Mouse (Mus musculus): ENCODE measurements around the gene Smyd1. TPM values are rescaled to one million over a fixed set of nuclear protein-coding genes. Genes with fewer than 3 reads are reported as not detected.
"Not testable (repeated sequence)": the region's sequence is repeated elsewhere in the genome, so short reads cannot be mapped to it uniquely, and the experiment has no call there.

Smyd1 gene
- total and polyA plus RNA-seq, 2 experiments from 2014 or later, result 0.57 to 1.5 TPM

DNA sequence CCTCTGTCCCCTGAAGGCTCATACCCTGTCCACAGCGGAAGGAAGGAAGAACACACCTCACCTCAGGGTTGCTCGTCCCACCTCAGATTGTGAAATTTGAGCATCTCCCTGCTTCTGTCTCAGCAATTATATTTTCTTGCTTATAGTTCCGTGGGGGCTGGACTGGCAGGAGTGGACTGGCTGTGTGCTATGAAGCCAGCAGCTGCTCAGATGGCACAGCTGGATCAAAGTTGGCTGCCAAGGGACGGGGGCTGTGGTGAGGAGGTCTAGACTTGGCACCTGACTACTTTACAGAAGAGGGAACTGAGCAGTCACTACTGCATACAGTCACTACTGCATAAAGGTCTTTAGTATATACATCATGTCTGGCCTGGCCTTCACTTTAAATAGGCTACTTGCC is 17.3 kb upstream of the Smyd1 start:
- Histone ChIP-seq H3K27me3 (ENCODE audit: insufficient read depth, low read length) (no peaks in the 10 kb centered on the region), H3K4me1 (ENCODE audit: insufficient read depth) (no peaks in the 10 kb centered on the region), H3K9ac (no peak overlapping the region), H3K4me3 (ENCODE audit: low read depth, low read length) (no peak overlapping the region), H3K27ac (ENCODE audit: low read depth, low read length) (no peak overlapping the region), H3K9me3 (ENCODE audit: low read length) (no peaks in the 10 kb centered on the region), H3K4me2 (ENCODE audit: low read depth) (no peak overlapping the region), H3K36me3 (ENCODE audit: insufficient read depth) (no peaks in the 10 kb centered on the region)
- WGBS, result 86% methylated on average over 4 of the region's 4 CpGs
- DNase-seq (no peak), ATAC-seq (no peak)
- TF ChIP-seq CTCF (IDR thresholded peaks at IDR 0.05; ENCODE audit: low read depth), result no peak

GRCm38 (mm10) chr6:71338941-71339340 is 16.9 kb upstream of the Smyd1 start:
- DNase-seq (no peak), ATAC-seq (no peak)
- Histone ChIP-seq H3K9me3 (ENCODE audit: low read length) (no peaks in the 10 kb centered on the region), H3K4me2 (ENCODE audit: low read depth) (no peak overlapping the region), H3K4me3 (ENCODE audit: low read depth, low read length) (no peak overlapping the region), H3K9ac (no peak overlapping the region), H3K36me3 (ENCODE audit: insufficient read depth) (no peaks in the 10 kb centered on the region), H3K27me3 (ENCODE audit: insufficient read depth, low read length) (no peaks in the 10 kb centered on the region), H3K27ac (ENCODE audit: low read depth, low read length) (no peak overlapping the region), H3K4me1 (ENCODE audit: insufficient read depth) (no peaks in the 10 kb centered on the region)
- no peak for TF ChIP-seq CTCF (IDR thresholded peaks at IDR 0.05; ENCODE audit: low read depth)
- WGBS, result 93% methylated on average over 3 of the region's 3 CpGs

- no peak for TF ChIP-seq CTCF (IDR thresholded peaks at IDR 0.05; ENCODE audit: low read depth)
- 96% methylated on average over 8 of the region's 8 CpGs for WGBS
- ATAC-seq, result no peak
Observed at GRCm38 (mm10) chr6:71337666-71338065, 15.6 kb upstream of the Smyd1 start.

GRCm38 (mm10) chr6:71333578-71334273 is 11.7 kb upstream of the Smyd1 start:
- DNase-seq (no peak), ATAC-seq (no peak)
- Histone ChIP-seq H3K27ac (ENCODE audit: low read depth, low read length) (no peak overlapping the region), H3K9ac (no peak overlapping the region), H3K27me3 (ENCODE audit: insufficient read depth, low read length) (no peaks in the 10 kb centered on the region), H3K9me3 (ENCODE audit: low read length) (no peaks in the 10 kb centered on the region), H3K4me2 (ENCODE audit: low read depth) (no peak overlapping the region), H3K4me1 (ENCODE audit: insufficient read depth) (no peaks in the 10 kb centered on the region), H3K4me3 (ENCODE audit: low read depth, low read length) (no peak overlapping the region), H3K36me3 (ENCODE audit: insufficient read depth) (no peaks in the 10 kb centered on the region)
- 92% methylated on average over 11 of the region's 11 CpGs for WGBS
- no peak for TF ChIP-seq CTCF (IDR thresholded peaks at IDR 0.05; ENCODE audit: low read depth)

More at GRCm38 (mm10) chr6:71337666-71338065, 15.6 kb upstream of the Smyd1 start:
- no peak overlapping the region for H3K4me3 ChIP-seq (ENCODE audit: low read depth, low read length)
- DNase-seq, result no peak
- no peak overlapping the region for H3K9ac ChIP-seq
- no peaks in the 10 kb centered on the region for H3K36me3 ChIP-seq (ENCODE audit: insufficient read depth)
- no peak overlapping the region for H3K27ac ChIP-seq (ENCODE audit: low read depth, low read length)
- H3K9me3 ChIP-seq (ENCODE audit: low read length), result no peaks in the 10 kb centered on the region
- H3K4me1 ChIP-seq (ENCODE audit: insufficient read depth), result no peaks in the 10 kb centered on the region
- H3K4me2 ChIP-seq (ENCODE audit: low read depth), result no peak overlapping the region
- no peaks in the 10 kb centered on the region for H3K27me3 ChIP-seq (ENCODE audit: insufficient read depth, low read length)

DNA sequence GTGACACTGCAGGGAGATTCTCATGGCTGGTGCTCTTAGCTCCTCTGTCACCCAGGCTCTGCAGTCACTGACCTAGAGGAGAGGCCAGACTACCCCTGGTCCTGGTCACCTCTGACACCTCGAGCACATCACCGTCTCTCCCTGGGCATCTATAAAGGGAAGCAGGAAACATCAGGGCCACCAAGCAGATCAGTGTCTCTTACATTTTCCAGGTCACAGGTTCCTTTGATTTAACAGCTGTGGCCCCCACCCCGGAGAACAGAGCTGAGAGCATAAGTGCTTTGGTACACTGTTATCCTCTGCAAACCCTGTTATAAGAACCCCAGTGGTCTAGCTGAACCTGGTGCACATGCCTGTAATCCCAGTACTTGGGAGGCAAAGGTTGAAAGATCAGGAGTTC is 11.0 kb upstream of the Smyd1 start:
- DNase-seq, result no peak
- Histone ChIP-seq H3K4me2 (ENCODE audit: low read depth) (no peak overlapping the region), H3K4me1 (ENCODE audit: insufficient read depth) (no peaks in the 10 kb centered on the region), H3K27me3 (ENCODE audit: insufficient read depth, low read length) (no peaks in the 10 kb centered on the region), H3K27ac (ENCODE audit: low read depth, low read length) (no peak overlapping the region), H3K36me3 (ENCODE audit: insufficient read depth) (no peaks in the 10 kb centered on the region), H3K9ac (no peak overlapping the region), H3K9me3 (ENCODE audit: low read length) (no peaks in the 10 kb centered on the region), H3K4me3 (ENCODE audit: low read depth, low read length) (no peak overlapping the region)
- no peak for TF ChIP-seq CTCF (IDR thresholded peaks at IDR 0.05; ENCODE audit: low read depth)
- WGBS, result 81% methylated on average over 3 of the region's 3 CpGs
- no peak for ATAC-seq

DNA sequence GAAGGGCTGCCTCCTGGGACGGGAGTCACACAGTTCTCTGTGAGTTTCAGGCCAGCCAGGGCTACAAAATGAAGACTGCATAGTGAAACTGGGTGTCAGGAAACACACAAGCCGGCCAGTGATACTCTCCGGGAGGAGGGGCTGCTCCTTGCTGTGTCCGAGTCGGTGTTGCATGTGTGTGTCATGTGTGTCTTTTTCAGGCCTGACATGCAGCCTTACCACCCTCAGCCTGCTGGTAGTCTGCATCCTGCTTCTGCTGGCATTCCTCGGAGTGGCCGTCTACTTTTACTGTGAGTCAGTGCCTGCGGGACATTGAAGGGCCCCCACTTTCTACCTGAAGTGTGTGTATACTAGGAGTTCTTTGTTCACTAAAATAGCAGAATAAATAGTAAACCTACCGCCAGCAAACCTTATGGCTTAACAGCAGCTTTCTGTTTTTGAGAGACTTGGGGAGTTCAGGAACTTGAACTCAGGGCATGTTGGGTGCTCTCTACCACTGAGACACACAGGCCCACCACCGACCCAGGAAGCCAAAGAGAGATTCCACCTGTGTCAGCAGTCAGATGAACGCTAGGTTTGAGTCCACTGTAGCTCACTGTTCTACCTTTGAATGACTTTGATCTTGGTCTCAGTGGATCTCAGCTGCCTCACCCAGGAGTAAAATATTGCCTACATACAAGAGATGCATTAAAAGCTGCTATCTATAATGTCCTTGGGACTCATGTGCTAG is 10.4 kb upstream of the Smyd1 start:
- Histone ChIP-seq H3K27ac (ENCODE audit: low read depth, low read length) (no peak overlapping the region), H3K36me3 (ENCODE audit: insufficient read depth) (no peaks in the 10 kb centered on the region), H3K4me1 (ENCODE audit: insufficient read depth) (no peaks in the 10 kb centered on the region), H3K4me2 (ENCODE audit: low read depth) (no peak overlapping the region), H3K9ac (no peak overlapping the region), H3K9me3 (ENCODE audit: low read length) (no peaks in the 10 kb centered on the region), H3K4me3 (ENCODE audit: low read depth, low read length) (no peak overlapping the region), H3K27me3 (ENCODE audit: insufficient read depth, low read length) (no peaks in the 10 kb centered on the region)
- no peak for ATAC-seq
- no peak for DNase-seq
- WGBS, result 86% methylated on average over 11 of the region's 11 CpGs
- no peak for TF ChIP-seq CTCF (IDR thresholded peaks at IDR 0.05; ENCODE audit: low read depth)

- not testable (repeated sequence) for ATAC-seq; H3K27me3 ChIP-seq (ENCODE audit: insufficient read depth, low read length); H3K4me3 ChIP-seq (ENCODE audit: low read depth, low read length); H3K36me3 ChIP-seq (ENCODE audit: insufficient read depth); H3K4me2 ChIP-seq (ENCODE audit: low read depth); H3K4me1 ChIP-seq (ENCODE audit: insufficient read depth); H3K27ac ChIP-seq (ENCODE audit: low read depth, low read length); DNase-seq; H3K9me3 ChIP-seq (ENCODE audit: low read length); H3K9ac ChIP-seq
- WGBS, result 81% methylated on average over 1 of the region's 4 CpGs
Observed at GRCm38 (mm10) chr6:71331491-71331890, 9.5 kb upstream of the Smyd1 start.

Data from forebrain, postnatal 0 days (tissue).